Mouse (Mus musculus) bone marrow macrophage, adult 2 months (primary cell): Measurements from ENCODE around the gene Rtp3.

ENCODE experiments used
- CTCF ChIP-seq: IDR thresholded peaks from 2 replicates; pipeline ENCODE4 v1.5.1; 2012; ENCODE audit warnings: low read depth, mild to moderate bottlenecking, low read length, moderate library complexity
- POLR2A ChIP-seq: IDR thresholded peaks from 2 replicates; pipeline ENCODE4 v1.6.1; 2012; ENCODE audit warnings: mild to moderate bottlenecking, low read depth, low read length, borderline replicate concordance

DNA sequence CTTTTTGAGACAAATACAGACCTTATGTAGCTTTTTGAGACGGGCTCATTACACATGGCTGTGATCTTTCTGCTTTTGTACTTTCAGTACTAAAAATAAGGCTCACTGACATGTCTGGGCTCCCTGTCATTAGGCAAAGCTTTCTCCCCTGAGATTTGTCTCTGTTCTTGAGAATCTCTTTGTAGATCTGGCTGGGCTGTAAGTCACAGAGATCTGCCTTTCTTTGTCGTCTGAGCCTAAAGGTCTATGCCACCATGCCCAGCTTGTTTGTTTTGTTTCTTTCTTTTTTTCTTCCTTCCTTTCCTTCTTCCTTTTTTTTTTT is 24.5 kb downstream of the Rtp3 start:
- TF ChIP-seq POLR2A: no peak
- TF ChIP-seq CTCF: no peak
